Mouse (Mus musculus): ENCODE results near the gene Wasf1. TPM values are rescaled to one million over a fixed set of nuclear protein-coding genes. Genes with fewer than 3 reads are reported as not detected.

Wasf1 gene
- polyA plus RNA-seq (2015; fragmentation: Nextera tagmentation; extraction: Ambion mirVana), result 122 and 125 TPM in 2 replicates

- H3K4me2 ChIP-seq, result peak within 1 kb of the TSS; percentile 69
- H3K9me3 ChIP-seq, result no peaks in the 10 kb centered on the region
- ATAC-seq (replicated peaks), result peak; percentile 97
- peak within 1 kb of the TSS; percentile 97 for H3K9ac ChIP-seq
- no peaks in the 10 kb centered on the region for H3K36me3 ChIP-seq (replicated peaks)
- H3K4me1 ChIP-seq, result peaks cover 23% of the 10 kb centered on the region
- WGBS, result under 1% methylated on average over 44 of the region's 44 CpGs
- H3K4me3 ChIP-seq, result peak within 1 kb of the TSS; percentile 99
- peak within 1 kb of the TSS; percentile 100 for H3K27ac ChIP-seq
- no peaks in the 10 kb centered on the region for H3K27me3 ChIP-seq (replicated peaks)
These were observed at the start of gene Wasf1, which contains the start of gene Cdc40 for GRCm38 (mm10) chr10:40882831-40883643. Wasf1 (plus strand) TSS chr10:40883475. Cdc40 (minus strand) TSS chr10:40883311.

- H3K4me2 ChIP-seq, result no peak overlapping the region
- H3K4me1 ChIP-seq, result peaks cover 6% of the 10 kb centered on the region; the same call in 1 of the 2 replicates
- ATAC-seq (replicated peaks), result no peak
- H3K9ac ChIP-seq, result no peak overlapping the region
- no peak overlapping the region for H3K4me3 ChIP-seq
- H3K27me3 ChIP-seq (replicated peaks), result no peaks in the 10 kb centered on the region
- H3K36me3 ChIP-seq (replicated peaks), result peaks cover 21% of the 10 kb centered on the region; the same call in 1 of the 2 replicates
- WGBS, result 86% methylated on average over 5 of the region's 5 CpGs
- no peak overlapping the region for H3K27ac ChIP-seq
- no peaks in the 10 kb centered on the region for H3K9me3 ChIP-seq
These were observed 43.2 kb upstream of the Wasf1 start for GRCm38 (mm10) chr10:40840086-40840485.

DNA sequence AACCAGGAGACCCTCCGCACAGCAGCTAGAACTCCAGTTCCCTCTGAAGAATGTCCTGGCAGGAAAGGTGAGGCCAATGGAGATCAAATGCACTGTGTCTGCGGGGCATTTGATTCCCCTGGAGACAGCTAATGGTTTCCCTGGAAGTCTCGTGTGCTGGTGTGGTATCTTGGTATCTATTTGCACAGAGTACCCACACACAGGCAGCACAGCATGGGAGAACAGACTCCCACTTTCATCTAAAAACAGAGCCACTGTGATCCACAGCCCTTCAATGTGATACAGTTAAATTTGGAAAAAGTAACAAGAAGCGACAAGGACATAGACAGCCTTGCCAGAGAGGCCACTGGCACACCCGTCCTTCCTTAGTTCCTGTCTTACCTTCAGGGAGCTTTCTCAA, 39.4 kb upstream of the Wasf1 start:
- Histone ChIP-seq H3K9me3 (no peaks in the 10 kb centered on the region), H3K27me3 (replicated peaks) (no peaks in the 10 kb centered on the region), H3K4me2 (no peak overlapping the region), H3K36me3 (replicated peaks) (peaks cover 16% of the 10 kb centered on the region), H3K4me1 (peaks cover 6% of the 10 kb centered on the region; the same call in 1 of the 2 replicates), H3K9ac (no peak overlapping the region), H3K4me3 (no peak overlapping the region), H3K27ac (peak overlapping the region; percentile 9; the same call in 1 of the 2 replicates)
- ATAC-seq (replicated peaks), result no peak
- WGBS, result 77% methylated on average over 5 of the region's 5 CpGs

- Histone ChIP-seq H3K4me1 (peaks cover 6% of the 10 kb centered on the region; the same call in 1 of the 2 replicates), H3K4me3 (no peak overlapping the region), H3K9ac (no peak overlapping the region), H3K27ac (peak overlapping the region; percentile 21), H3K9me3 (no peaks in the 10 kb centered on the region), H3K36me3 (replicated peaks) (peaks cover 16% of the 10 kb centered on the region), H3K4me2 (no peak overlapping the region), H3K27me3 (replicated peaks) (no peaks in the 10 kb centered on the region)
- WGBS, result 77% methylated on average over 10 of the region's 10 CpGs
- ATAC-seq (replicated peaks), result no peak
These were observed 38.7 kb upstream of the Wasf1 start for GRCm38 (mm10) chr10:40844546-40844945.

DNA sequence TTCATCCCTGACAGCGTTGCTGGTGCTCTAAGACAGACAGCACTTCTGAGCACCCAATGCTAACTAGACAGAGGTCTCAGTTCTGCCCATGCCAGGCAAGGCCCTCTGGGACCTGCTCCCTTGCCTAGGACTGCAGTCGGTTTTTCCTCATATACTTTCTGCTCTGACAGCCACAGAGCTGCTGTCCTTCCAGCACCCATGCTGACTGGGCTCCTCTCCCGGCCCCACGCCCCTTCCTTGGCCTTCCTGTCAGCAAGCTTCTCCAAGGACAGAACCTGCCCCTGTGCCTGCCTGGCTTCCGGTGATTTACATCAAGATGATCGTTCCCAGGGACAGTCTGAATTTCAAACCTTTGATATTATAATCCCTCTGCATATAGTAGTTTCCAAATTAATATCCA, 37.6 kb upstream of the Wasf1 start:
- WGBS, result 86% methylated on average over 6 of the region's 6 CpGs
- peaks cover 6% of the 10 kb centered on the region; the same call in 1 of the 2 replicates for H3K4me1 ChIP-seq
- peaks cover 14% of the 10 kb centered on the region for H3K36me3 ChIP-seq (replicated peaks)
- H3K9ac ChIP-seq, result no peak overlapping the region
- H3K27me3 ChIP-seq (replicated peaks), result no peaks in the 10 kb centered on the region
- H3K4me2 ChIP-seq, result no peak overlapping the region
- H3K27ac ChIP-seq, result no peak overlapping the region
- H3K4me3 ChIP-seq, result no peak overlapping the region
- ATAC-seq (replicated peaks), result no peak
- H3K9me3 ChIP-seq, result no peaks in the 10 kb centered on the region

GRCm38 (mm10) chr10:40847176-40847874, 36.0 kb upstream of the Wasf1 start:
- H3K9me3 ChIP-seq, result no peaks in the 10 kb centered on the region
- WGBS, result 95% methylated on average over 10 of the region's 10 CpGs
- no peak for ATAC-seq (replicated peaks)

GRCm38 (mm10) chr10:40850644-40851043, 32.6 kb upstream of the Wasf1 start:
- Histone ChIP-seq H3K27me3 (replicated peaks) (no peaks in the 10 kb centered on the region), H3K4me2 (no peak overlapping the region), H3K9ac (no peak overlapping the region), H3K4me3 (no peak overlapping the region), H3K36me3 (replicated peaks) (no peaks in the 10 kb centered on the region; the same call in 1 of the 2 replicates), H3K27ac (no peak overlapping the region), H3K4me1 (no peaks in the 10 kb centered on the region), H3K9me3 (no peaks in the 10 kb centered on the region)
- ATAC-seq (replicated peaks), result no peak
- 90% methylated on average over 2 of the region's 2 CpGs for WGBS

More at GRCm38 (mm10) chr10:40847176-40847874, 36.0 kb upstream of the Wasf1 start:
- Histone ChIP-seq H3K27me3 (replicated peaks) (no peaks in the 10 kb centered on the region), H3K4me2 (no peak overlapping the region), H3K4me3 (no peak overlapping the region), H3K4me1 (peaks cover 6% of the 10 kb centered on the region; the same call in 1 of the 2 replicates), H3K36me3 (replicated peaks) (peaks cover 5% of the 10 kb centered on the region), H3K27ac (no peak overlapping the region), H3K9ac (no peak overlapping the region)

GRCm38 (mm10) chr10:40851138-40851537, 32.1 kb upstream of the Wasf1 start:
- no peak overlapping the region for H3K27ac ChIP-seq
- H3K36me3 ChIP-seq (replicated peaks), result no peaks in the 10 kb centered on the region; the same call in 1 of the 2 replicates
- H3K4me2 ChIP-seq, result no peak overlapping the region
- H3K4me3 ChIP-seq, result no peak overlapping the region
- no peak overlapping the region for H3K9ac ChIP-seq
- no peaks in the 10 kb centered on the region for H3K9me3 ChIP-seq
- H3K27me3 ChIP-seq (replicated peaks), result no peaks in the 10 kb centered on the region
- no peak for ATAC-seq (replicated peaks)
- no peaks in the 10 kb centered on the region for H3K4me1 ChIP-seq

DNA sequence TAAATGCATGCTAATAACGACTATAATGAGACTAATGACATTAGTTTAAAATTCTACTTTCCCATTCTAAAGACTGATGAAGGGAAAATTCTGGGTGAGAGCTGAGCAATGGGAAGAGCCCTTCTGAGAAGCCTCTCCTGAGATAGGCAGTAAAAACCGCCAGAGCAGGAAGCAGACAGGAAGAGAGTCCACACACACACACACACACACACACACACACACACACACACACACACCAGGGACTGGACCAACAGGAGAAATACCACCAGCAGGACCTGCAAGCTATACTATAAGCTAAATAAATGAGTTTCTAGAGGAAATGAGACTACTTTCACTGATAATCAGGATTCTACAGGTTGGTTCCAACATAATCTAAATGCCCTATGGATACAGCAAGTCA, 27.7 kb upstream of the Wasf1 start:
- Histone ChIP-seq H3K27me3 (replicated peaks) (no peaks in the 10 kb centered on the region), H3K4me1 (no peaks in the 10 kb centered on the region), H3K9me3 (no peaks in the 10 kb centered on the region), H3K9ac (no peak overlapping the region), H3K27ac (no peak overlapping the region), H3K36me3 (replicated peaks) (no peaks in the 10 kb centered on the region), H3K4me3 (no peak overlapping the region), H3K4me2 (no peak overlapping the region)
- no peak for ATAC-seq (replicated peaks)
- 86% methylated on average over 2 of the region's 2 CpGs for WGBS

DNA sequence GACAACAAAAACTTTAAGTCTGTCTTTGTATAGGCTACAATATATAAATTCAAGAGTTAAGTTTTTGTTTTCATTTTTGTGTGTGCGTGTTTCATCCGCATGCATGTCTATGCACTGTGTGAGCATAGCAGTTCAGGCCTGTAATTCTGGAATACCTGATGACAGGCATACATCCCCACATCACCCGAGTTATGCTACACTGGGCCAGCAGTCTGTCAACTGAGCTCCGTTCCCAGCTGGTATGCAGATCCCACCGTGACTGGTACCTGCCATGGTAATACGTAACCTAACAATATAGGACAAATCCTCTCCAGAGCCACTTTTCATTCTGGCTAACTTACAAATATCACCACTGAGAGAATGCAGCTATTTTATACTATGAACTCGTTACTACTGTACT, 26.6 kb upstream of the Wasf1 start:
- Histone ChIP-seq H3K9ac (no peak overlapping the region), H3K27ac (no peak overlapping the region), H3K27me3 (replicated peaks) (no peaks in the 10 kb centered on the region), H3K36me3 (replicated peaks) (no peaks in the 10 kb centered on the region), H3K4me1 (no peaks in the 10 kb centered on the region), H3K4me2 (no peak overlapping the region), H3K9me3 (no peaks in the 10 kb centered on the region), H3K4me3 (no peak overlapping the region)
- no peak for ATAC-seq (replicated peaks)
- WGBS, result 93% methylated on average over 7 of the region's 7 CpGs

DNA sequence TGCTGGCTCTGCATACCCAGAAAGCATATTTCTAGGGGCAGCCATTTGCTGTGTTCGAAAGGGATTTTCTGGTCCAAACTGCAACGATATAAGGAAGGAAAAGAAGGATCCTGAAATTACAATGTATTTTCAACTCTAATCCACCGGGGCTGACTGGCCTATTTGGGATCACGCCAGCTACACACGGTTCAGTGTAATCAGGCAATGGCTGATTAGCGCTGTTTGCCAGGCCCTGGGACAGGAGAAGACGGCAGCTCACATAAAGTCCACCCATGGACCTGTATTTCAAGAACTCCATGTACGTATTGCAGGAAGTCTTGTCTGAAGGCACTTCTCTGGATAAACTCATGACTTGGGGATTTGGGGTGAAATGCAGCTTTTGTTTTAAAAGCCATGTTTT, 25.7 kb upstream of the Wasf1 start:
- Histone ChIP-seq H3K9me3 (no peaks in the 10 kb centered on the region), H3K4me1 (no peaks in the 10 kb centered on the region), H3K27ac (0 out of 2 replicates have a peak overlapping the region, but pooled peaks have one; percentile 48), H3K4me2 (no peak overlapping the region), H3K9ac (no peak overlapping the region), H3K27me3 (replicated peaks) (no peaks in the 10 kb centered on the region), H3K4me3 (no peak overlapping the region), H3K36me3 (replicated peaks) (no peaks in the 10 kb centered on the region)
- no peak for ATAC-seq (replicated peaks)
- WGBS, result 59% methylated on average over 8 of the region's 8 CpGs

- WGBS, result 96% methylated on average over 2 of the region's 2 CpGs
- Histone ChIP-seq H3K27ac (no peak overlapping the region), H3K9ac (no peak overlapping the region), H3K27me3 (replicated peaks) (no peaks in the 10 kb centered on the region), H3K9me3 (no peaks in the 10 kb centered on the region), H3K4me1 (no peaks in the 10 kb centered on the region), H3K4me3 (no peak overlapping the region), H3K4me2 (no peak overlapping the region), H3K36me3 (replicated peaks) (no peaks in the 10 kb centered on the region)
- ATAC-seq (replicated peaks), result no peak
These were observed 15.2 kb upstream of the Wasf1 start for GRCm38 (mm10) chr10:40868081-40868480.
